Mouse (Mus musculus): Measurements from ENCODE around the gene Gja5.

GRCm38 (mm10) chr3:96904851-96905541 is 503 bp downstream of the Gja5 start, which contains the start of gene Gpr89:
- TF ChIP-seq POLR2A (IDR thresholded peaks at IDR 0.05; ENCODE audit: borderline replicate concordance, control insufficient read depth, low read depth, low read length) (peak; percentile 71), CTCF (IDR thresholded peaks at IDR 0.05; ENCODE audit: control insufficient read depth, insufficient read depth, low read length) (no peak)

All from bone marrow, adult 2 months (tissue).